Mouse (Mus musculus): ENCODE results near the gene Serpinb8.

The Serpinb8 gene

GRCm38 (mm10) chr1:107642457-107643118, 52.8 kb downstream of the Serpinb8 start:
- DNase-seq (ENCODE audit: low read depth, low spot score), result no peak

- DNase-seq (ENCODE audit: low read depth, low spot score), result no peak
These were observed 55.3 kb downstream of the Serpinb8 start for GRCm38 (mm10) chr1:107645086-107645485.

- no peak for DNase-seq (ENCODE audit: low read depth, low spot score)
These were observed 67.9 kb downstream of the Serpinb8 start for GRCm38 (mm10) chr1:107657689-107658088.

Measured in CD4-positive, CD25-positive, alpha-beta regulatory T cell, adult 2 months (primary cell).